Mouse (Mus musculus): ENCODE results near the gene Ube2g1.

DNA sequence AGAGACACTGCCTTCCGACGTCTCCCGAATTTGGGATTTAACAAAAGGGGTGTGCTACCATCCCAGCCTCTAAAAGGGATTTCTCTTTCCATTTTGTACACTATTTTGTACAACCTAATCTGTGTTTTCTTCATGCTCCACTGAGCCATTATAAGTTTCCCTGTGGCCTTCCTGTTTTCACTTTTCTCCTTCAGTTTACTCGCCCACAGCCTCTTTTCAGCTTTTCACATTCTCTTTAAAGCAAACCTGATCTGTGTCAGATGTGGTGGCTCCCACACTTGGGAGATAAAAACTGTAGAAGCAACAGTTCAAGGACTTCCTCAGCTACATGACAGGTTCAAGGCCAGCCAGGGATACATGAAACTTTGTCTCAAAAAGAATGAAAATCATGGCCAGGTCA, 85.3 kb downstream of the Ube2g1 start:
- TF ChIP-seq CTCF (IDR thresholded peaks at IDR 0.05; ENCODE audit: control insufficient read depth, insufficient read depth, insufficient read length) (no peak), USF1 (IDR thresholded peaks at IDR 0.05; ENCODE audit: low read depth) (no peak), MAX (IDR thresholded peaks at IDR 0.05) (no peak), MYOG (IDR thresholded peaks at IDR 0.05; ENCODE audit: control insufficient read depth, extremely low read depth, insufficient read length) (no peak)
